Mouse (Mus musculus) embryonic facial prominence, embryonic 11.5 days (tissue): ENCODE measurements around the gene Ddx47. TPM values are rescaled to one million over a fixed set of nuclear protein-coding genes. Genes with fewer than 3 reads are reported as not detected.

ENCODE experiments used
- ATAC-seq: fragments of 200-750 bp; cut with Nextera tagmentation; replicated peaks from 2 replicates; pipeline ENCODE4 v1.8.0; 2017; ENCODE audit warnings: low read depth; ENCODE audit not compliant: insufficient number of reproducible peaks, low FRiP score, low TSS enrichment
- DNase-seq: peaks from one replicate; pipeline ENCODE4 v3.0.0-alpha.2; 2015; ENCODE audit warnings: low spot score
- H3K27ac ChIP-seq: fragments of 300-500 bp; sonication (generic); replicated peaks from 2 replicates; pipeline ENCODE4 v1.5.1; 2014; ENCODE audit warnings: mild to moderate bottlenecking, low read depth, low read length, control low read depth
- H3K27me3 ChIP-seq: fragments of 300-500 bp; sonication (generic); 2 replicates; pipeline ENCODE4 v1.6.1; 2014; ENCODE audit warnings: mild to moderate bottlenecking, low read length, moderate library complexity, mixed read lengths; ENCODE audit not compliant: control insufficient read depth, insufficient read depth
- H3K36me3 ChIP-seq: fragments of 300-500 bp; sonication (generic); replicated peaks from 2 replicates; pipeline ENCODE4 v1.6.1; 2014; ENCODE audit warnings: low read depth, mild to moderate bottlenecking, low read length, moderate library complexity, mixed read lengths; ENCODE audit not compliant: control insufficient read depth, insufficient read depth
- H3K4me1 ChIP-seq: fragments of 300-500 bp; sonication (generic); 2 replicates; pipeline ENCODE4 v1.6.1; 2014; ENCODE audit warnings: low read length, mixed read lengths; ENCODE audit not compliant: control insufficient read depth, insufficient read depth
- H3K4me2 ChIP-seq: fragments of 300-500 bp; sonication (generic); 2 replicates; pipeline ENCODE4 v1.6.1; 2014; ENCODE audit warnings: low read depth, mild to moderate bottlenecking, control low read depth, low read length, moderate library complexity
- H3K4me3 ChIP-seq: fragments of 300-500 bp; sonication (generic); 2 replicates; pipeline ENCODE4 v1.5.1; 2014; ENCODE audit warnings: low read depth, low read length, control low read depth
- H3K9ac ChIP-seq: fragments of 300-500 bp; sonication (generic); replicated peaks from 2 replicates; pipeline ENCODE4 v1.6.1; 2014; ENCODE audit warnings: mild to moderate bottlenecking, control low read depth, low read length
- H3K9me3 ChIP-seq: fragments of 300-500 bp; sonication (generic); replicated peaks from 2 replicates; pipeline ENCODE4 v1.6.1; 2016; ENCODE audit warnings: mild to moderate bottlenecking, low read length, inconsistent platforms, mixed read lengths; ENCODE audit not compliant: control insufficient read depth
- WGBS: fragments of 180-500 bp; shearing (Covaris S2); extraction: QIAGEN DNeasy Blood & Tissue Kit; methylation state at CpG from one replicate; pipeline ENCODE4 v1.1.7; 2014; 5-methylcytosine and 5-hydroxymethylcytosine counted together
- polyA plus RNA-seq: library from polyadenylated mRNA; unstranded; fragments of >200 nt; fragmentation: Nextera tagmentation; extraction: Ambion mirVana; gene quantifications from 2 replicates; pipeline ENCODE4 v1.2.1, GENCODE M21; 2014

Gene Ddx47
- polyA plus RNA-seq, 1 experiment from 2014 or later: 125 TPM

DNA sequence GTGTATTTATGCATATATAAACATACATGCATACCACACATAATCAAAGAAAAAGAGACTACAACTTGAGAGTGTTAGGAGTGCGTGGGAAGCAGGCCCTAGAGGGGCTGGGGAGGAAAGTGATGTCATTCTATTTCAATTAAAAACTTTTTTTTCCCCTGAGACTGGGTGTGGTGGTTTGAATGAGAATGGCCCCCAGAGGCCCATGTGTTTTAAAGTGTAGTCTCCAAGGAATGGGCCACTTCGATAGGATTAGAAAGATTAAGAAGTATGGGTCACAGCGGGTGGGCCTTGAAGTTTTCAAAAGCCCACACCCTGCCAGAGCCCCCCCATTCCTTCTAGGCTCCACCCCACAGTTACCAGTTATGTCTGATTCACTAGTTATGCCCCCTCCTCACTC, 27.3 kb downstream of the Ddx47 start:
- DNase-seq: no peak
- Histone ChIP-seq H3K27ac (no peak overlapping the region), H3K36me3 (no peaks in the 10 kb centered on the region), H3K9me3 (no peaks in the 10 kb centered on the region), H3K4me3 (no peak overlapping the region), H3K9ac (no peak overlapping the region), H3K27me3 (peaks cover 3% of the 10 kb centered on the region; the same call in 1 of the 2 replicates), H3K4me1 (no peaks in the 10 kb centered on the region), H3K4me2 (no peak overlapping the region)
- WGBS: 56% methylated on average over 3 of the region's 3 CpGs
- no peak for ATAC-seq

DNA sequence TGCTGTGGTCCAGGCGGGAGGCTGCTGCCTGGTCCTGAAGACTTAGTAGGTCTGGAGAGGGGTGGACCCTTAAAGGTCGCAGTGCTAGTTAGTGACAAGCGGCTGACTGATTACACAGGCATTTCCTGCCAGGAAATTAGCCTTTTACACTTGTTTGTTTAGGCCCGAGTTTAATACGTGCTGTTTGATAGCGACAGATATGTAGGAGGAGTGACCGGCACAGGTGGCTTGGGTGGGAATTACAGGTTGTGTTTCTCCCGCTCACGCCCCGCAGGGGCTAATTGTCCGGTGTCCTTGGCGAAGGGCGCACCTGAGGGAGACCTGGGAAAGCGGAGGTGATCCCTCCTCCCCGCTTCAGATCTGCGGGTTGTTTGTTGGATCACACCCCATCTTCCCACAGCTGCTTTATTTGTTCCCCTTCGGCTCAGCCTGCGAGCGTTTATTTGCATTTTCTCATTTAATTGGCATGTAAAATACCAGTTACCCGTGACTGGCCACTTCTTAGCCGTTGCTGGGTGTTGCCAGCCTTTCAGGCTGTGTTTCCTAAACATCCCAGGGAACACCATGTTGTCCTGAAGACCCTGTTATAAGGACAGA, 29.0 kb downstream of the Ddx47 start:
- no peaks in the 10 kb centered on the region for H3K4me1 ChIP-seq
- peak; percentile 3 for DNase-seq
- no peak overlapping the region for H3K27ac ChIP-seq
- H3K27me3 ChIP-seq: peaks cover 3% of the 10 kb centered on the region; the same call in 1 of the 2 replicates
- H3K9ac ChIP-seq: no peak overlapping the region
- 6% methylated on average over 21 of the region's 21 CpGs for WGBS
- ATAC-seq: no peak
- 0 out of 2 replicates have a peak overlapping the region, but pooled peaks have one; percentile 13 for H3K4me2 ChIP-seq
- H3K9me3 ChIP-seq: no peaks in the 10 kb centered on the region
- H3K36me3 ChIP-seq: no peaks in the 10 kb centered on the region
- H3K4me3 ChIP-seq: no peak overlapping the region

DNA sequence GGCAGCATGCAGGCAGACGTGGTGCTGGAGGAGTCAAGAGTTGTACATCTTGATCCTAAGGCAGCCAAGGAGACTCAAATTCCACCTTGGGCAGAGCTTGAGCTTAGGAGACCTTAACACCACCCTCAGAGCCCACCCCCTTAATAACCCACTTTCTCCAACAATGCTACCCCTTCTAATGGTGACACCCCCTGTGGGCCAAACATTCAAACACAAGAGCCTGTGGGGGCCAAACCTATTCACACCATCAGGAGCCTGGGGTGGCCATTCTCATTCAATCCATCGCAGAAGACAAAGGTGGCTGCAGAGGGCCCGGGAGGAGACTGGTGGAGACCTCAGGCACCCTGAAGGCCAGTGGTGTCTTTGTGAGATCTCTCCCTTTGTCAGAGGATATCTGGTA, 30.5 kb downstream of the Ddx47 start:
- Histone ChIP-seq H3K4me1 (no peaks in the 10 kb centered on the region), H3K27ac (no peak overlapping the region), H3K9me3 (no peaks in the 10 kb centered on the region), H3K9ac (no peak overlapping the region), H3K4me3 (no peak overlapping the region), H3K4me2 (no peak overlapping the region), H3K27me3 (peaks cover 3% of the 10 kb centered on the region; the same call in 1 of the 2 replicates), H3K36me3 (no peaks in the 10 kb centered on the region)
- no peak for ATAC-seq
- WGBS: 45% methylated on average over 3 of the region's 3 CpGs
- DNase-seq: no peak

DNA sequence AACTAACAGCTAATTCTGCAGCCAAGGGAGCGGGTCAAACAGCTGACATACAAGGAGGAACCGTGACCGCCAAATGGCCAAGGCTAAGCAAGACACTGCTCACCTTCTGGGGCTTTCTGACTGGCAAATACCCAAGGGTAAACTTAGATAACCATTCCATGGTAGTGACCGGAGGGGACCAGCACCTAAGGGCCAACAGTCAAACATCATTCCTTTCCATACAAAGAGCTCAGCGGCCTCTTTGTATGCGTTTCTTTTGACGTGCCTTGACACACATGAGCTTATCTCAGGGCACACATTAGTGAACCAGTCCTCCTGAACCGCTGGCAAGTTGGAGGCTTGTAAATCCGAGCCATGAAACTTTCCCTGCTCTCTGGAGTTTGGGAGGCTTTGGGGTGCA, 35.9 kb downstream of the Ddx47 start:
- H3K27ac ChIP-seq: no peak overlapping the region
- DNase-seq: no peak
- no peaks in the 10 kb centered on the region for H3K27me3 ChIP-seq
- H3K4me2 ChIP-seq: no peak overlapping the region
- no peaks in the 10 kb centered on the region for H3K36me3 ChIP-seq
- H3K9me3 ChIP-seq: no peaks in the 10 kb centered on the region
- H3K4me3 ChIP-seq: no peak overlapping the region
- ATAC-seq: no peak
- no peaks in the 10 kb centered on the region for H3K4me1 ChIP-seq
- WGBS: 79% methylated on average over 9 of the region's 9 CpGs
- H3K9ac ChIP-seq: no peak overlapping the region

DNA sequence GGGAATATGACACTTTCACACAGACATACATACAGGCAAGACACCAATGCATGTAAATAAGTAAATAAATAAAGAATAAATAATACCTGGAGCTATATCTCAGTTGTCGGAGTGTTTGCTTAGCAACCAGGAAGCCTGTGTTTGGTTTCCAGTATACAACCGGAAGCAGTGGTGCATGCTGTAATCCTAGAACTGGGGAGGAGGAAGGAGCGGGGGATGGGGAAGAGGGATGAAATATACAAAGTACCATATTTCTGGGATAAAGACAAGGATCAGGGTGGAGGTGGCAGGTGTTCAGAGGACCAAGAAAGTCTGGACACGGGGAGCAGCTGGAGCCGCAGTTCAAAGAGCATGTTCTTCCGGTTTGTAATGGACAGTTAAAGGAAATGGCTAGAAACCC, 37.1 kb downstream of the Ddx47 start:
- Histone ChIP-seq H3K4me3 (no peak overlapping the region), H3K27me3 (no peaks in the 10 kb centered on the region), H3K27ac (no peak overlapping the region), H3K9me3 (no peaks in the 10 kb centered on the region), H3K36me3 (no peaks in the 10 kb centered on the region), H3K4me2 (no peak overlapping the region), H3K4me1 (no peaks in the 10 kb centered on the region), H3K9ac (no peak overlapping the region)
- WGBS: 74% methylated on average over 6 of the region's 6 CpGs
- DNase-seq (peak; percentile 9), ATAC-seq (no peak)

DNA sequence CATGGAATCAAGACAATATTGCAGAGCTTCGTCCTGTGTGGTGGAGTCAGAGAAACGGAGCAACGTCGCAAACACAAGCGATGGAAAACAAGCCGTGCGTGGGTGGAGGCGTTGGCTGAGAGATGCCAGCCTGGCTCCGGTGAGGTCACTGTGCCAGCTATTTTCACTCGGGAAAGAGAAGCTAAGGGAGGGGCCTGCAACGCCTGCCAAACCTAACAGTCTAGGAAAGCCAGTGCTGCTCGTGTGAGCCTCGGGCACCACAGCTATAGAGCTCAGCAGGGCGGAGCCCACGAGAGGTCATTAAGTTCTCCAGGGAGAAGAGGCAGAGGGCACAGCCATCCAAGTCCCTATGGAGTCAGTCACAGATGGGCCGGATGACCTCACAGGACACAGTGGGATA, 37.5 kb downstream of the Ddx47 start:
- Histone ChIP-seq H3K4me3 (no peak overlapping the region), H3K4me2 (no peak overlapping the region), H3K9ac (no peak overlapping the region), H3K4me1 (no peaks in the 10 kb centered on the region), H3K9me3 (no peaks in the 10 kb centered on the region), H3K36me3 (no peaks in the 10 kb centered on the region), H3K27ac (no peak overlapping the region), H3K27me3 (no peaks in the 10 kb centered on the region)
- DNase-seq: no peak
- no peak for ATAC-seq
- 86% methylated on average over 16 of the region's 16 CpGs for WGBS

DNA sequence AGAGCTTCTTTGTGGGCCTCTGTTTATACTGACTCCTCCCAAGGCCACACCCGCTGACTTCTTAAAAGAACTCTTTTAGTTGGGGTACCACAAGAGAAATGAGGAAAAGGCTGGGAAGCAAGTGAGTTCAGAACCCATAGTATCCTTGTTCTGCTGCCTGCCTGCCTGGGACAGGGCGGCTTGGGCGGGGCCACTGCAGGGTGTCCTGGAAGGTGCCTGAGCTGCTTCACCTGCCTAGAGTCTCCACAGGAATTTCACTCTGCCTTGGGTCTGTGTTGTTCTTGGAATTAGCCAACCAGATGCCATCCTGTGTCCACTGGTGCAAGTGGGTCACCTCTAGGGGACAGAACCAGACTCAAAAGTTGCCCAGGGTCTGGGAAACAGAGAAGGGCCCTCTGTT, 42.4 kb downstream of the Ddx47 start:
- DNase-seq: no peak
- Histone ChIP-seq H3K27me3 (no peaks in the 10 kb centered on the region), H3K4me3 (no peak overlapping the region), H3K27ac (no peak overlapping the region), H3K4me2 (no peak overlapping the region), H3K9ac (no peak overlapping the region), H3K9me3 (no peaks in the 10 kb centered on the region), H3K36me3 (no peaks in the 10 kb centered on the region), H3K4me1 (no peaks in the 10 kb centered on the region)
- WGBS: 79% methylated on average over 3 of the region's 3 CpGs
- ATAC-seq: no peak

DNA sequence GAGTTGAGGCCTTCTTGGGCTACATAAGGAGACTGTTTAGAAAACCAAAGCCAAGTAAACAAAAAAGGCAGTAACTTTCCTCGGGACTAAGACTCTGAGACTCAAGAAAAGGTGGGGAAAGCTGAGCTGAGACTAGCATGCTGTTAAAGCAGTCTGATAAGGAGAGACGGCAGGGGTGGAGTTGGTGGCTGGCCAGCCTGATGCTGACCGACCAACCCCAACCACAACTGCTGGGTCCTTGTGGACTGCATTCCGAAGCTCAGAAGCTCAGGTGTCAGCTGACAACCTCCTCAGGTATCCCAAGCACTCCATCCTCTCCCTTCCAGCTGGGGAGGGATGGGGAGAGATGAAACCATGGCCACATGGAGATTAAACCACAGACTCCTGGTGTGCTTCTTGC, 44.5 kb downstream of the Ddx47 start:
- Histone ChIP-seq H3K4me3 (no peak overlapping the region), H3K27me3 (no peaks in the 10 kb centered on the region), H3K36me3 (no peaks in the 10 kb centered on the region), H3K9me3 (no peaks in the 10 kb centered on the region), H3K4me1 (no peaks in the 10 kb centered on the region), H3K9ac (no peak overlapping the region), H3K27ac (no peak overlapping the region), H3K4me2 (no peak overlapping the region)
- no peak for ATAC-seq
- WGBS: 59% methylated on average over 4 of the region's 4 CpGs
- no peak for DNase-seq
